Mouse (Mus musculus) frontal cortex, postnatal 36 days (tissue): Measurements from ENCODE around the gene Smox.
"Not testable (repeated sequence)": the region's sequence is repeated elsewhere in the genome, so short reads cannot be mapped to it uniquely, and the experiment has no call there.

Experiments used
- DNase-seq, 2 experiments: peaks; one replicate each; pipeline ENCODE4 v3.0.0; 2022; ENCODE audit warnings: low spot score in 2 of 2

The Smox gene

GRCm38 (mm10) chr2:131491196-131491595 is at the start of gene Smox:
Gene Smox, plus strand, starts transcription at chr2:131491496.
- DNase-seq: no peak

GRCm38 (mm10) chr2:131443084-131443890 is 48.0 kb upstream of the Smox start:
- DNase-seq: no peak

- DNase-seq: no peak
These were observed 47.5 kb upstream of the Smox start for GRCm38 (mm10) chr2:131443891-131444190.

- DNase-seq: no peak
These were observed 44.8 kb upstream of the Smox start for GRCm38 (mm10) chr2:131446416-131446982.

- no peak for DNase-seq
These were observed 43.5 kb upstream of the Smox start for GRCm38 (mm10) chr2:131447566-131448330.

GRCm38 (mm10) chr2:131448353-131448752 is 42.9 kb upstream of the Smox start:
- no peak for DNase-seq

GRCm38 (mm10) chr2:131449720-131450119 is 41.6 kb upstream of the Smox start:
- no peak for DNase-seq

- no peak for DNase-seq
These were observed 40.8 kb upstream of the Smox start for GRCm38 (mm10) chr2:131450491-131450890.

- no peak for DNase-seq
These were observed 33.6 kb upstream of the Smox start for GRCm38 (mm10) chr2:131457728-131458127.

- no peak for DNase-seq
These were observed 30.2 kb upstream of the Smox start for GRCm38 (mm10) chr2:131460946-131461682.

GRCm38 (mm10) chr2:131462991-131463390 is 28.3 kb upstream of the Smox start:
- DNase-seq: no peak

GRCm38 (mm10) chr2:131464147-131464546 is 27.1 kb upstream of the Smox start:
- no peak for DNase-seq

- DNase-seq: no peak
These were observed 24.6 kb upstream of the Smox start for GRCm38 (mm10) chr2:131466732-131467131.

GRCm38 (mm10) chr2:131469916-131470315 is 21.4 kb upstream of the Smox start:
- DNase-seq: no peak

GRCm38 (mm10) chr2:131473749-131474148 is 17.5 kb upstream of the Smox start:
- DNase-seq: no peak

GRCm38 (mm10) chr2:131477105-131477504 is 14.2 kb upstream of the Smox start:
- not testable (repeated sequence) for DNase-seq

- DNase-seq: no peak
These were observed 13.4 kb upstream of the Smox start for GRCm38 (mm10) chr2:131477917-131478316.

GRCm38 (mm10) chr2:131478349-131478748 is 12.9 kb upstream of the Smox start:
- no peak for DNase-seq

GRCm38 (mm10) chr2:131478916-131479315 is 12.4 kb upstream of the Smox start:
- no peak for DNase-seq

- no peak for DNase-seq
These were observed 9.6 kb upstream of the Smox start for GRCm38 (mm10) chr2:131481733-131482132.

GRCm38 (mm10) chr2:131482478-131482877 is 8.8 kb upstream of the Smox start:
- DNase-seq: no peak

GRCm38 (mm10) chr2:131483562-131483961 is 7.7 kb upstream of the Smox start:
- no peak for DNase-seq
